Comparison of ENCODE assay signal across 22 mouse cellular contexts in the genomic region with DNA sequence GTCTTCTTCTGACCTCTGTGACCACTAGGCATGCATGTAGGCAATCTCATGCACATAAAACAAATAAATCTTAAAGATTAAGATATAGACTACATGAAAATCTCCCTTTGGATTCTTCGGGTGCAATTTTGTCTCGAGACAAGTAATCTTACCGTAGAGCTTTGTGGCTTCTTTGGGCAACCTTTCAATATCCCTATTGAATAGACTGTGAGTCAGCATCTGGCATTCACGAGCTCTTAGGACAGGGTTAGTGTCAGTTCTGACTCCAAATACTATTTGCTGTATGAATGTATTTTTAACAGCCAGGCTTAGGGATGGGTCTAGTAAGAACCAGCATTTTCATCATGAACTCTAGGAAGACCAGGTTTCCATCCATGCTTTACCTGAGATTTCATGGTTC.
"Had no signal": no experiment of that assay in that cellular context is flagged by ENCODE, and none has a peak within 500 bp of the region (broad histone marks: within the 10 kb centered on the region; RNA-seq: fewer than 3 reads in every experiment).

No protein-coding gene starts in this region.

- DNase-seq: kidney, adult 8-10 months; kidney, postnatal 10 days; kidney, postnatal 36 days; liver; lung, adult 18-20 months; lung, postnatal 10 days; lung, postnatal 36 days; right cerebral cortex, postnatal 4 days; spleen, adult 18-20 months; thymus, postnatal 36 days had no signal

- H3K4me3 ChIP-seq: kidney, embryonic 15.5 days; limb, embryonic 10.5 days; limb, embryonic 13.5 days; liver, embryonic 12.5 days; liver, embryonic 15.5 days; lung, embryonic 15.5 days; megakaryocyte, embryonic 14.5 days; midbrain, embryonic 10.5 days; midbrain, embryonic 13.5 days; myocyte; neural tube, embryonic 13.5 days; stomach, embryonic 15.5 days had no signal

- H3K4me1 ChIP-seq: kidney, embryonic 15.5 days; limb, embryonic 10.5 days; limb, embryonic 13.5 days; liver, embryonic 12.5 days; liver, embryonic 15.5 days; midbrain, embryonic 10.5 days; midbrain, embryonic 13.5 days; neural tube, embryonic 13.5 days; stomach, embryonic 15.5 days had no signal

- H3K27ac ChIP-seq: kidney, embryonic 15.5 days; limb, embryonic 10.5 days; limb, embryonic 13.5 days; liver, embryonic 12.5 days; liver, embryonic 15.5 days; lung, embryonic 15.5 days; midbrain, embryonic 10.5 days; midbrain, embryonic 13.5 days; neural tube, embryonic 13.5 days; stomach, embryonic 15.5 days had no signal
